Mouse (Mus musculus) liver, embryonic 14.5 days (tissue): ENCODE results near the gene 1700042G07Rik.

Source experiments
- CTCF ChIP-seq: IDR thresholded peaks from 2 replicates; pipeline ENCODE4 v1.5.1; 2016; ENCODE audit warnings: antibody characterized with exemption, low read depth, control low read depth
- EP300 ChIP-seq: IDR thresholded peaks from 2 replicates; pipeline ENCODE4 v1.6.1; 2016; ENCODE audit warnings: antibody characterized with exemption, low read depth

DNA sequence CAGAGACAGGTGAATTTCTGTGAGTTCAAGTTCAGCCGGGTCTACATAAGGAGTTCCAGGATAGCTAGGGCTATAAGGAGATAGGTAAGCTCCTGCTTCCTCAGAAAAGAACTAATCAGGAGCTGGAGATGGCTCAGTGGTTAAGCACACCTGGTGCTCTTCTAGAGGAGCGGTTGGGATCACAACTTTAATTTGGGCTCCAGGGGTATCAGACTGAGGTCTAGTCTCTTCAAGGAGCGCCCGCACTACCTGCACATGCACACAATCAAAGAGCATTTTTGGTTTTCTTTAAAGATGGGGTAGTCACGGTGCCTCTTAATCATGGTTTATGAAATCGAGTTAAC lies 23.4 kb upstream of the 1700042G07Rik start:
- TF ChIP-seq CTCF (no peak), EP300 (no peak)
